Mouse (Mus musculus) MEL (cell line): ENCODE data around the gene Sh3gl3.

ENCODE experiments used
- CHD2 ChIP-seq: IDR thresholded peaks from 2 replicates; pipeline ENCODE4 v1.6.1; 2011; ENCODE audit warnings: low read length, improper control_type of control experiment
- CTCF ChIP-seq, 3 experiments: IDR thresholded peaks in 2 of 3; conservative IDR thresholded peaks in 1 of 3; 2 replicates each; pipeline ENCODE4 v1.5.1; 2011 to 2012; ENCODE audit warnings: low read length in 3 of 3, low read depth in 2 of 3, mild to moderate bottlenecking in 2 of 3, improper control_type of control experiment in 1 of 3, inconsistent platforms in 1 of 3, mixed read lengths in 1 of 3, moderate library complexity in 1 of 3; ENCODE audit not compliant: control insufficient read depth in 1 of 3, insufficient read depth in 1 of 3, poor library complexity in 1 of 3, severe bottlenecking in 1 of 3
- E2F4 ChIP-seq: IDR thresholded peaks from 2 replicates; pipeline ENCODE4 v1.6.1; 2011; ENCODE audit warnings: low read depth, low read length, improper control_type of control experiment, borderline replicate concordance
- EP300 ChIP-seq, 2 experiments: IDR thresholded peaks; 2 replicates each; pipeline ENCODE4 v1.6.1; 2011; ENCODE audit warnings: improper control_type of control experiment in 2 of 2, low read length in 2 of 2, low read depth in 1 of 2, mild to moderate bottlenecking in 1 of 2
- MAFK ChIP-seq: IDR thresholded peaks from 2 replicates; pipeline ENCODE4 v1.6.1; 2011; ENCODE audit warnings: low read depth, mild to moderate bottlenecking, low read length, improper control_type of control experiment, borderline replicate concordance
- MAX ChIP-seq: IDR thresholded peaks from 2 replicates; pipeline ENCODE4 v1.6.1; 2011; ENCODE audit warnings: low read length, improper control_type of control experiment
- MAZ ChIP-seq: IDR thresholded peaks from 2 replicates; pipeline ENCODE4 v1.6.1; 2012; ENCODE audit warnings: low read depth, mild to moderate bottlenecking, inconsistent platforms, low read length, improper control_type of control experiment
- ZNF384 ChIP-seq: IDR thresholded peaks from 2 replicates; pipeline ENCODE4 v1.6.1; 2012; ENCODE audit warnings: low read depth, mild to moderate bottlenecking, inconsistent platforms, low read length, improper control_type of control experiment

DNA sequence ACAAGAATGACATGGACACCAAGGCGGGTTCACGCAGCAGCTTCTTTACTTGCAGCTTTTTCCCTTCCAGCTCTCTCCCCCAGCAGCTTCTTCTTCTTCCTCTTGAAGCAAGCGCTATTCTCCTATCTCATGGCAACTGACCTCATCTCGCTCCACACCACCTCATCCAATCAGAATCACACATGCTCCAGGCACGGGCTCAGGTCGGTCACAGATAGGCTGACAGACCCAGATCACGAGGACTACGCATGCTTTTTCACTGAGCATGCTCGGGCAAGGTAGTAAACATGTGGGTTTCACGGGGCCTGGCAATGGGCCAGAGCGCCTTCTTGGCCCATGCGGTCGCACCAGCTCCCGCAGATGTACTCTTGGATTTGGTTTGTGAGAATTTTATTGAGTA lies 9.0 kb upstream of the Sh3gl3 start:
- TF ChIP-seq CTCF (IDR thresholded peaks at IDR 0.05 in 2 of 3, conservative IDR thresholded peaks at IDR 0.05 in 1 of 3; ENCODE audit: control insufficient read depth in 1 of 3, insufficient read depth in 1 of 3, low read depth in 2 of 3, low read length in 3 of 3, poor library complexity in 1 of 3, severe bottlenecking in 1 of 3) (no peak), MAX (no peak), CHD2 (no peak), E2F4 (no peak), ZNF384 (no peak), MAFK (no peak), EP300 (IDR thresholded peaks at IDR 0.05; ENCODE audit: low read depth in 1 of 2, low read length in 2 of 2) (no peak), MAZ (no peak)
